Mouse (Mus musculus): ENCODE data around the gene Mthfd2l. TPM values are rescaled to one million over a fixed set of nuclear protein-coding genes. Genes with fewer than 3 reads are reported as not detected.

Gene Mthfd2l
- polyA plus RNA-seq, 1 experiment from 2014 or later, result 4.8 TPM

GRCm38 (mm10) chr5:91027840-91028239 is 96.9 kb downstream of the Mthfd2l start:
- Histone ChIP-seq H3K27ac (ENCODE audit: low read length) (no peak overlapping the region), H3K9ac (ENCODE audit: low read depth, low read length) (no peak overlapping the region), H3K4me3 (ENCODE audit: low read depth, low read length) (no peak overlapping the region), H3K27me3 (ENCODE audit: control insufficient read depth, insufficient read depth, low read depth, low read length) (no peaks in the 10 kb centered on the region), H3K36me3 (ENCODE audit: control insufficient read depth, insufficient read depth) (no peaks in the 10 kb centered on the region), H3K9me3 (replicated peaks; ENCODE audit: control insufficient read depth, low read length) (no peaks in the 10 kb centered on the region), H3K4me1 (ENCODE audit: control insufficient read depth, low read depth, low read length) (no peaks in the 10 kb centered on the region), H3K4me2 (ENCODE audit: low read depth, low read length) (no peak overlapping the region)
- 42% methylated on average over 1 of the region's 1 CpGs for WGBS (ENCODE audit: insufficient replicate concordance)
- ATAC-seq (ENCODE audit: low read depth), result no peak

DNA sequence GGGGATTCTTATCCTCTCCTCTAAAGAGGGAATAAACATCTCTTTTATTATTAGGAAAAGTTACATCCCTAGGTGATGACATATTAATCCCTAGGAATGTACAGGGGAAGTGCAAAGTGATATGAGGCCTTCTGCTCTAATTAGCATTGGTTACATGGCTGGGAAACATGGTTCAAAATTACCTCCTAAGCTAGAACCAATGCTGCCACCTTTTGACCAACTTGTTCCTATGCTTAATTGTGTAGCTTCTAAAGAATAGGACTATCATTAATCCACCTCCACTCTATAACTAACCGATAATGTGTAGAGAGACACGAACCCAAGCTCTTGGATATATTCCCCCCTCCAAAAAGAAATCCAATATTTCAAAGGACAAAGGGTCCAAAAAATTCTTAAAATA is 99.7 kb downstream of the Mthfd2l start:
- H3K27me3 ChIP-seq (ENCODE audit: control insufficient read depth, insufficient read depth, low read depth, low read length), result no peaks in the 10 kb centered on the region
- H3K9ac ChIP-seq (ENCODE audit: low read depth, low read length), result no peak overlapping the region
- H3K4me1 ChIP-seq (ENCODE audit: control insufficient read depth, low read depth, low read length), result no peaks in the 10 kb centered on the region
- ATAC-seq (ENCODE audit: low read depth), result no peak
- 65% methylated on average over 2 of the region's 2 CpGs for WGBS (ENCODE audit: insufficient replicate concordance)
- no peak overlapping the region for H3K27ac ChIP-seq (ENCODE audit: low read length)
- H3K4me3 ChIP-seq (ENCODE audit: low read depth, low read length), result no peak overlapping the region
- no peak overlapping the region for H3K4me2 ChIP-seq (ENCODE audit: low read depth, low read length)
- no peaks in the 10 kb centered on the region for H3K36me3 ChIP-seq (ENCODE audit: control insufficient read depth, insufficient read depth)
- no peaks in the 10 kb centered on the region for H3K9me3 ChIP-seq (replicated peaks; ENCODE audit: control insufficient read depth, low read length)

- no peaks in the 10 kb centered on the region for H3K27me3 ChIP-seq (ENCODE audit: control insufficient read depth, insufficient read depth, low read depth, low read length)
- 47% methylated on average over 2 of the region's 2 CpGs for WGBS (ENCODE audit: insufficient replicate concordance)
Measured at GRCm38 (mm10) chr5:91035341-91035740, 104.4 kb downstream of the Mthfd2l start.

DNA sequence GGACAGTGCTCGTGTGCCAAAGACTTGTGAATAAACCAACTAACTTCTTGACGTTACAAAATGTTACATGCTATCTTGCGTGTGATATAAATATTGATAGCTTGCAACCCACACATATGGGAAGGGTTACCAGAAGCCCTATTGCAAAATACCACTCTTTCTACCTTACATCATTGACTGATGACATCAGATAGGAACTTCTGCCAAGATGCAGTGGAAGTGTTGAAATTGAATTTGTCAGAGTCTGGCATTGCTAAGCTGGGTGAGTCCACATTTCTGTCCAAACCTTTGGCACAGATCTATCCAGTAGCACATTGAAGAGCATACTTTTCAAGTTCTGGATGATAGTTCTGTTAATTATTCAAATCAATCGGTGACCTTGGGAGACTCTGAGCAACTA is 105.7 kb downstream of the Mthfd2l start:
- no peak overlapping the region for H3K4me3 ChIP-seq (ENCODE audit: low read depth, low read length)
- H3K27me3 ChIP-seq (ENCODE audit: control insufficient read depth, insufficient read depth, low read depth, low read length), result no peaks in the 10 kb centered on the region
- H3K4me2 ChIP-seq (ENCODE audit: low read depth, low read length), result no peak overlapping the region
- no peak for ATAC-seq (ENCODE audit: low read depth)
- 70% methylated on average over 4 of the region's 4 CpGs for WGBS (ENCODE audit: insufficient replicate concordance)
- H3K9me3 ChIP-seq (replicated peaks; ENCODE audit: control insufficient read depth, low read length), result no peaks in the 10 kb centered on the region
- no peak overlapping the region for H3K9ac ChIP-seq (ENCODE audit: low read depth, low read length)
- H3K36me3 ChIP-seq (ENCODE audit: control insufficient read depth, insufficient read depth), result no peaks in the 10 kb centered on the region
- no peaks in the 10 kb centered on the region for H3K4me1 ChIP-seq (ENCODE audit: control insufficient read depth, low read depth, low read length)
- no peak overlapping the region for H3K27ac ChIP-seq (ENCODE audit: low read length)

More at GRCm38 (mm10) chr5:91035341-91035740, 104.4 kb downstream of the Mthfd2l start:
- no peaks in the 10 kb centered on the region for H3K4me1 ChIP-seq (ENCODE audit: control insufficient read depth, low read depth, low read length)
- ATAC-seq (ENCODE audit: low read depth), result no peak
- no peak overlapping the region for H3K27ac ChIP-seq (ENCODE audit: low read length)
- no peak overlapping the region for H3K9ac ChIP-seq (ENCODE audit: low read depth, low read length)
- H3K36me3 ChIP-seq (ENCODE audit: control insufficient read depth, insufficient read depth), result no peaks in the 10 kb centered on the region
- no peak overlapping the region for H3K4me3 ChIP-seq (ENCODE audit: low read depth, low read length)
- H3K9me3 ChIP-seq (replicated peaks; ENCODE audit: control insufficient read depth, low read length), result no peaks in the 10 kb centered on the region
- no peak overlapping the region for H3K4me2 ChIP-seq (ENCODE audit: low read depth, low read length)

DNA sequence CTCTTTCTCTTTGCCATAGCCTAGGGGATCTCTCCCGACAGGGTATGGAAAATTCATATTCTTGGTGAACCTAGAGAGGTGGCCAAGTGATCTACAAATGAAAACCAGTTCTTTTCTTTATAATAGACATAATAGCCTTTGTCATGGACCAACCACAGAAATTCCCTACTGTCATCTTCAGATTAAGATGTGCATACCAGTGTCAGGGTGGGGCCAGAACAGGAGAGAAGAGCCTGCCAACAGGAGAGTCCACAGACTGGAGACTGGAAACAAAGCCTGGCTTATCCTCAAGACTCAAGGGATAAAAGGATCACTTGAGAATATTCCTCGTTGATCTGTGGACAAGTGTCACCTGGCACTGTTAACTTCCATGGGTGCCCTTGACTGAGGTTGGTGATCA is 106.8 kb downstream of the Mthfd2l start:
- no peak for ATAC-seq (ENCODE audit: low read depth)
- Histone ChIP-seq H3K9me3 (replicated peaks; ENCODE audit: control insufficient read depth, low read length) (no peaks in the 10 kb centered on the region), H3K4me2 (ENCODE audit: low read depth, low read length) (no peak overlapping the region), H3K27ac (ENCODE audit: low read length) (no peak overlapping the region), H3K27me3 (ENCODE audit: control insufficient read depth, insufficient read depth, low read depth, low read length) (no peaks in the 10 kb centered on the region), H3K4me3 (ENCODE audit: low read depth, low read length) (no peak overlapping the region), H3K4me1 (ENCODE audit: control insufficient read depth, low read depth, low read length) (no peaks in the 10 kb centered on the region), H3K9ac (ENCODE audit: low read depth, low read length) (no peak overlapping the region), H3K36me3 (ENCODE audit: control insufficient read depth, insufficient read depth) (no peaks in the 10 kb centered on the region)
- WGBS (ENCODE audit: insufficient replicate concordance), result 36% methylated on average over 2 of the region's 2 CpGs

- Histone ChIP-seq H3K27me3 (ENCODE audit: control insufficient read depth, insufficient read depth, low read depth, low read length) (no peaks in the 10 kb centered on the region), H3K36me3 (ENCODE audit: control insufficient read depth, insufficient read depth) (no peaks in the 10 kb centered on the region), H3K27ac (ENCODE audit: low read length) (no peak overlapping the region), H3K4me1 (ENCODE audit: control insufficient read depth, low read depth, low read length) (no peaks in the 10 kb centered on the region), H3K4me2 (ENCODE audit: low read depth, low read length) (no peak overlapping the region), H3K9ac (ENCODE audit: low read depth, low read length) (no peak overlapping the region), H3K4me3 (ENCODE audit: low read depth, low read length) (no peak overlapping the region), H3K9me3 (replicated peaks; ENCODE audit: control insufficient read depth, low read length) (no peaks in the 10 kb centered on the region)
- 7% methylated on average over 2 of the region's 2 CpGs for WGBS (ENCODE audit: insufficient replicate concordance)
- ATAC-seq (ENCODE audit: low read depth), result no peak
Measured at GRCm38 (mm10) chr5:91038547-91038946, 107.6 kb downstream of the Mthfd2l start.

DNA sequence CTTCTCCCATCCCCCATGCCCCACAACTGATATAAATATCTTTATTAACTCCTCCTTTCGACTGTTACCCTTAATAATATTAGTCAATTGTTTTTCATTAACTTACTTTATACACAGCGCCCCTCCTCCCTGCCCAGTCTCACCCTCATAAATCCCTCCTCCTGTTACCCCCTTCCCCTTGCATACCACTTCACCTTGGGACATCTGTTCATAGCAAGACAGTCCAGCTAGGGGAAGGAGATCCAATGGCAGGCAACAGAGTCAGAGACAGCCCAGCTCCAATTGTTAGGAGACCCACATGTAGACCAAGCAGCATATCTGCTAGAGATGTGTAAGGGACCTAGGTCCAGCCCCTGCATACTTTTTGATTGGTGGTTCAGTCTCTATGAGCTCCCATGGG is 108.0 kb downstream of the Mthfd2l start:
- no peaks in the 10 kb centered on the region for H3K9me3 ChIP-seq (replicated peaks; ENCODE audit: control insufficient read depth, low read length)
- WGBS (ENCODE audit: insufficient replicate concordance), result 39% methylated on average over 2 of the region's 2 CpGs
- H3K27me3 ChIP-seq (ENCODE audit: control insufficient read depth, insufficient read depth, low read depth, low read length), result no peaks in the 10 kb centered on the region
- no peaks in the 10 kb centered on the region for H3K36me3 ChIP-seq (ENCODE audit: control insufficient read depth, insufficient read depth)
- H3K27ac ChIP-seq (ENCODE audit: low read length), result no peak overlapping the region
- no peaks in the 10 kb centered on the region for H3K4me1 ChIP-seq (ENCODE audit: control insufficient read depth, low read depth, low read length)
- no peak overlapping the region for H3K4me3 ChIP-seq (ENCODE audit: low read depth, low read length)
- H3K4me2 ChIP-seq (ENCODE audit: low read depth, low read length), result no peak overlapping the region
- H3K9ac ChIP-seq (ENCODE audit: low read depth, low read length), result no peak overlapping the region
- ATAC-seq (ENCODE audit: low read depth), result no peak

- H3K9me3 ChIP-seq (replicated peaks; ENCODE audit: control insufficient read depth, low read length), result no peaks in the 10 kb centered on the region
- 52% methylated on average over 6 of the region's 6 CpGs for WGBS (ENCODE audit: insufficient replicate concordance)
- no peak overlapping the region for H3K4me3 ChIP-seq (ENCODE audit: low read depth, low read length)
- H3K36me3 ChIP-seq (ENCODE audit: control insufficient read depth, insufficient read depth), result no peaks in the 10 kb centered on the region
- H3K27ac ChIP-seq (ENCODE audit: low read length), result no peak overlapping the region
- no peaks in the 10 kb centered on the region for H3K27me3 ChIP-seq (ENCODE audit: control insufficient read depth, insufficient read depth, low read depth, low read length)
- no peak overlapping the region for H3K4me2 ChIP-seq (ENCODE audit: low read depth, low read length)
- no peak overlapping the region for H3K9ac ChIP-seq (ENCODE audit: low read depth, low read length)
- ATAC-seq (ENCODE audit: low read depth), result no peak
- H3K4me1 ChIP-seq (ENCODE audit: control insufficient read depth, low read depth, low read length), result no peaks in the 10 kb centered on the region
Measured at GRCm38 (mm10) chr5:91047987-91048386, 117.1 kb downstream of the Mthfd2l start.

- Histone ChIP-seq H3K36me3 (ENCODE audit: control insufficient read depth, insufficient read depth) (no peaks in the 10 kb centered on the region), H3K27ac (ENCODE audit: low read length) (no peak overlapping the region), H3K9ac (ENCODE audit: low read depth, low read length) (no peak overlapping the region), H3K9me3 (replicated peaks; ENCODE audit: control insufficient read depth, low read length) (no peaks in the 10 kb centered on the region), H3K27me3 (ENCODE audit: control insufficient read depth, insufficient read depth, low read depth, low read length) (no peaks in the 10 kb centered on the region), H3K4me3 (ENCODE audit: low read depth, low read length) (no peak overlapping the region), H3K4me1 (ENCODE audit: control insufficient read depth, low read depth, low read length) (no peaks in the 10 kb centered on the region), H3K4me2 (ENCODE audit: low read depth, low read length) (no peak overlapping the region)
- WGBS (ENCODE audit: insufficient replicate concordance), result 66% methylated on average over 8 of the region's 8 CpGs
- ATAC-seq (ENCODE audit: low read depth), result no peak
Measured at GRCm38 (mm10) chr5:91048397-91048796, 117.5 kb downstream of the Mthfd2l start.
